Mouse (Mus musculus): ENCODE measurements around the gene Smarca4.

The Smarca4 gene

DNA sequence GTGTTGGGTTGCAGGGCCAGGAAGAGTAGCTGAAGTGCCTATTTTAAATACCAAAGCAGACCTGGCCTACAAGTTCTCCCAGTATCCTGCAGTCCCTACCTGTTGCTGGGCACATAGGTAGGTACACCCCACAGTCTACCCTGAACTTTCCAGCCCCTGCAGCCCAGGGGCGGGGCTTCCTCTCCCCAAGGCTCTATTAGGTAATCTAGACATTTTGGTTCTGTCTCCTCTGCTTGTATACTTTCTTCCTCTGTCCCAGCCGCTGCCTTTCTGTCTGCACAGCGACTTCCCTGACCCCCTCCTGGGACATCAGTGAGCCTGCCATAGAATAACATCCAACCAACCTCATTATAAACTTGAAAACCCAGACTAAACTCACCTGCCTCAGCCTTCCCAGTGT, 134.4 kb downstream of the Smarca4 start:
- DNase-seq (ENCODE audit: low read depth, low spot score), result no peak

DNA sequence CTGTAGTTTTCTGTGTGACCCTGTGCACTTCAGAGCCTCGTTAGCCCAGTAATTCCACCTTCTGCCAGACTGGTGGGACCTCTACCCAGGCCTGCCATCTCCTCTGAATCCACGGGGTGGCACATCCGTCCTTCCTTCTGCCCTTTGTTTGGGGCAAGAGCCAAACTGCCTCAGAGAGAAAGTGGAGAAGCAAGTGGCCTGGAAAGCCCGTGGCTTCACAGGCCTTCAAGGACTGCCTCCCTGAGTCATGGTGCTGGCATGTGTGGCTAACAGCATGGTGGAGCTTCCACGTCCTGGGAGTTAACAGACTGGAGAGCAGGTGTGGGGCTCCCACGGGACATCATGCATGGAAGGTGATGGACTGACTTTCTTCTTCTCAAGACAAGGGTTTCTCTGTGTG, 135.4 kb downstream of the Smarca4 start:
- no peak for DNase-seq (ENCODE audit: low read depth, low spot score)

DNA sequence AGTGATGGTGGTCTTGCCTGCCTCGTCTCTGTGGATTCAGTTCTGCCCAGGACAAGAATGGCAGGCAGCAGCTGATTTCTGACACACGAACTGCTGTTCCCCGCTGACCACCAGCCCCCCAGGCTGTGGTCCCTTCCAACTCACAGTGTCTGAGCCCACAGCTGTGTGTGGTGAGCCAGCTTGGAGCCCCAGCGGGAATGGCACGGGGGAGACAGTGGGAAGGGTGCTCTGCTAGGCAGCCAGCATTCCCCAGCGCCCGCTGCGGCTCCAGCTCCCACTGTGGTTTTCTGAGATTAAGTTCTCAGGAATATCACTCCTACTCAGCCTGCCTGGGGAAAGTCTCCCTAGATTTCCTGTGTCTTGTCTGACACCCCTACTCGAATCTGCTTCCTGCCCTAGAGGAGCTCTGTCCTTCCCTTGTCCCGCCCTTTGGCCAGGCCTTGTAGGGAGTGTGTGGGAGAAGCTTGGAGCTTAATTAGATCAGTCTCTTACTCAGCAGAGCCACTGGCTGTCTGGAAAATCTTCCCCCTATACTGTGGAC, 136.4 kb downstream of the Smarca4 start:
- no peak for DNase-seq (ENCODE audit: low read depth, low spot score)

Data from embryo, embryonic 11.5 days (tissue).